Mouse (Mus musculus) limb, embryonic 14.5 days (tissue): Measurements from ENCODE around the gene H2-T23. TPM values are rescaled to one million over a fixed set of nuclear protein-coding genes. Genes with fewer than 3 reads are reported as not detected.

ENCODE experiments used
- ATAC-seq: fragments of 200-750 bp; cut with Nextera tagmentation; 2 replicates; pipeline ENCODE4 v1.8.0; 2017; ENCODE audit warnings: low read depth, moderate number of reproducible peaks, moderate TSS enrichment; ENCODE audit not compliant: low FRiP score
- DNase-seq: peaks from one replicate; pipeline ENCODE4 v3.0.0-alpha.2; 2015; ENCODE audit warnings: low spot score
- H3K27ac ChIP-seq: fragments of 300-500 bp; sonication (generic); replicated peaks from 2 replicates; pipeline ENCODE4 v1.5.1; 2014; ENCODE audit warnings: low read depth, mild to moderate bottlenecking, low read length, moderate library complexity, mixed read lengths
- H3K27me3 ChIP-seq: fragments of 300-500 bp; sonication (generic); 2 replicates; pipeline ENCODE4 v1.6.1; 2014; ENCODE audit warnings: low read length, mixed read lengths; ENCODE audit not compliant: control insufficient read depth, insufficient read depth
- H3K36me3 ChIP-seq: fragments of 300-500 bp; sonication (generic); 2 replicates; pipeline ENCODE4 v1.6.1; 2014; ENCODE audit warnings: mild to moderate bottlenecking, low read length, moderate library complexity, mixed read lengths; ENCODE audit not compliant: control insufficient read depth, insufficient read depth
- H3K4me1 ChIP-seq: fragments of 300-500 bp; sonication (generic); 2 replicates; pipeline ENCODE4 v1.6.1; 2014; ENCODE audit warnings: antibody characterized with exemption, low read length, mixed read lengths; ENCODE audit not compliant: control insufficient read depth, insufficient read depth
- H3K4me2 ChIP-seq: fragments of 300-500 bp; sonication (generic); replicated peaks from 2 replicates; pipeline ENCODE4 v1.6.1; 2014; ENCODE audit warnings: low read depth, mild to moderate bottlenecking, low read length, moderate library complexity; ENCODE audit not compliant: severe bottlenecking
- H3K4me3 ChIP-seq: fragments of 300-500 bp; sonication (generic); replicated peaks from 2 replicates; pipeline ENCODE4 v1.5.1; 2014; ENCODE audit warnings: low read length
- H3K9ac ChIP-seq: fragments of 300-500 bp; sonication (generic); 2 replicates; pipeline ENCODE4 v1.6.1; 2014; ENCODE audit warnings: mild to moderate bottlenecking, low read depth, low read length, moderate library complexity; ENCODE audit not compliant: severe bottlenecking
- H3K9me3 ChIP-seq: fragments of 300-500 bp; sonication (generic); 2 replicates; pipeline ENCODE4 v1.6.1; 2016; ENCODE audit warnings: low read length; ENCODE audit not compliant: control insufficient read depth
- POLR2A ChIP-seq: fragments of 200-500 bp; IDR thresholded peaks from 2 replicates; pipeline ENCODE4 v1.8.0; 2012; ENCODE audit warnings: inconsistent platforms, mild to moderate bottlenecking, moderate library complexity, borderline replicate concordance; ENCODE audit not compliant: insufficient read depth, insufficient read length; ENCODE audit errors: extremely low read depth
- WGBS: fragments of 180-500 bp; shearing (Covaris S2); extraction: QIAGEN DNeasy Blood & Tissue Kit; methylation state at CpG from one replicate; pipeline ENCODE4 v1.1.7; 2014; 5-methylcytosine and 5-hydroxymethylcytosine counted together
- polyA plus RNA-seq, 2 experiments: library from polyadenylated mRNA; depleted of rRNA in 1 of 2; stranded (reverse) in 1 of 2; unstranded in 1 of 2; fragments of >200 nt; fragmentation: Nextera tagmentation in 1 of 2; extraction: Ambion mirVana in 1 of 2; gene quantifications; 2 replicates each; pipeline versions ENCODE4 v1.2.1 to v1.2.3; 2012 to 2014

Gene H2-T23
- polyA plus RNA-seq, 2 experiments, result 10.0 to 13.5 TPM

- no peak overlapping the region for H3K4me2 ChIP-seq
- no peaks in the 10 kb centered on the region for H3K36me3 ChIP-seq
- no peak overlapping the region for H3K27ac ChIP-seq
- TF ChIP-seq POLR2A, result no peak
- no peak for ATAC-seq
- no peaks in the 10 kb centered on the region for H3K27me3 ChIP-seq
- H3K4me3 ChIP-seq, result no peak overlapping the region
- 66% methylated on average over 5 of the region's 5 CpGs for WGBS
- 0 out of 2 replicates have a peak, but pooled peaks cover 5% of the 10 kb centered on the region for H3K4me1 ChIP-seq
- no peaks in the 10 kb centered on the region for H3K9me3 ChIP-seq
- H3K9ac ChIP-seq, result no peak overlapping the region
- no peak for DNase-seq
Measured at GRCm38 (mm10) chr17:36025197-36025596, 7.5 kb downstream of the H2-T23 start.

GRCm38 (mm10) chr17:36023710-36024654, 8.7 kb downstream of the H2-T23 start:
- no peaks in the 10 kb centered on the region for H3K9me3 ChIP-seq
- no peaks in the 10 kb centered on the region for H3K36me3 ChIP-seq
- DNase-seq (peak; percentile 20), ATAC-seq (no peak)
- 0 out of 2 replicates have a peak, but pooled peaks cover 5% of the 10 kb centered on the region for H3K4me1 ChIP-seq
- H3K4me2 ChIP-seq, result no peak overlapping the region
- TF ChIP-seq POLR2A, result no peak
- H3K27ac ChIP-seq, result no peak overlapping the region
- WGBS, result 67% methylated on average over 9 of the region's 9 CpGs
- H3K9ac ChIP-seq, result no peak overlapping the region
- H3K4me3 ChIP-seq, result no peak overlapping the region
- no peaks in the 10 kb centered on the region for H3K27me3 ChIP-seq

DNA sequence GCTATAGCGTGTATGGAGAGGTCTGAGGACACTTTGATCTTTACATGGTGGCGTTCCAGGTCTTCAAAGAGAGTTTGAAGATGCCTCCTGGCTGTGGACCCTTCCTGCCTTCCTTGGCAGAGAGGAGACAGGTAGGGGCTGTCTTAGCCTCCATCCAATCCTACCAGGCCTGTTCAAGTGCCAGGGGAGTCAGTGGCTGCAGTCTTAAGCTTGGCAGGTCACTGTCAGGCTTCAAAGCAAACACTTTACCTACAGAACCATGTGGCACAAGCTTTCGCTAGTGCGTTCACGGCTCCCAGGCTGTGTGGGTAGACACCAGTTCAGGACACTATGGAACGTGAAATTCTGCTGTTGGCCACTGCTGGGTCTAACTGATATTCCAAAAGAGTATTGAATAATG, 9.7 kb downstream of the H2-T23 start:
- 84% methylated on average over 6 of the region's 6 CpGs for WGBS
- Histone ChIP-seq H3K36me3 (no peaks in the 10 kb centered on the region), H3K4me3 (no peak overlapping the region), H3K27me3 (no peaks in the 10 kb centered on the region), H3K4me1 (0 out of 2 replicates have a peak, but pooled peaks cover 5% of the 10 kb centered on the region), H3K9me3 (no peaks in the 10 kb centered on the region), H3K9ac (no peak overlapping the region), H3K27ac (no peak overlapping the region), H3K4me2 (no peak overlapping the region)
- no peak for TF ChIP-seq POLR2A
- no peak for ATAC-seq
- DNase-seq, result no peak

DNA sequence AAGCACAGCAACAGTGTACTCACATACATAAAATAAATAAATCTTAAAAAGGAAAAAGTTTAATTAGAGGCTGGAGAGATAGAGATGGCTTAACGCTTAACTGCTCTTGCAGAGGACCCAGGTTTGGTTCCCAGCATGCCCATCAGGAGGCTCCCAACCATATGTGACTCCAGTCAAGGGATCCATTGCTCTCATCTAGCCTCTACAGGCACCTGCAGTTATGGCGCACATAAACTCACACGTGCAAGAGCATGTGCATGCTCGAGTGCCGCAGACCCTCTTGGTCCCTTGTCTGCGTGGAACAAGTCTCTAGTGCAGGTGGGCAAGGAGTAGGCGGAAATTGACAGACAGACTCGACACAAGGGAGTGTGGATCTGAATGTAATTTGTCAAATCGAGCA, 10.6 kb downstream of the H2-T23 start:
- no peaks in the 10 kb centered on the region for H3K27me3 ChIP-seq
- TF ChIP-seq POLR2A, result no peak
- no peak overlapping the region for H3K4me3 ChIP-seq
- H3K4me1 ChIP-seq, result 0 out of 2 replicates have a peak, but pooled peaks cover 5% of the 10 kb centered on the region
- no peak for DNase-seq
- no peak overlapping the region for H3K27ac ChIP-seq
- H3K9ac ChIP-seq, result no peak overlapping the region
- no peak overlapping the region for H3K4me2 ChIP-seq
- no peak for ATAC-seq
- 93% methylated on average over 9 of the region's 9 CpGs for WGBS
- H3K36me3 ChIP-seq, result no peaks in the 10 kb centered on the region
- H3K9me3 ChIP-seq, result no peaks in the 10 kb centered on the region

GRCm38 (mm10) chr17:36021309-36021708, 11.3 kb downstream of the H2-T23 start:
- no peaks in the 10 kb centered on the region for H3K27me3 ChIP-seq
- no peak overlapping the region for H3K9ac ChIP-seq
- TF ChIP-seq POLR2A, result no peak
- DNase-seq (no peak), ATAC-seq (no peak)
- H3K27ac ChIP-seq, result no peak overlapping the region
- 0 out of 2 replicates have a peak, but pooled peaks cover 5% of the 10 kb centered on the region for H3K4me1 ChIP-seq
- H3K4me2 ChIP-seq, result no peak overlapping the region
- WGBS, result 90% methylated on average over 1 of the region's 1 CpGs
- no peaks in the 10 kb centered on the region for H3K36me3 ChIP-seq
- H3K4me3 ChIP-seq, result no peak overlapping the region
- no peaks in the 10 kb centered on the region for H3K9me3 ChIP-seq
